Mouse (Mus musculus): ENCODE measurements around the gene Parp1.

GRCm38 (mm10) chr1:180626141-180626540 is 57.4 kb downstream of the Parp1 start:
- no peak for TF ChIP-seq CTCF (IDR thresholded peaks at IDR 0.05; ENCODE audit: low read depth, low read length)
- TF ChIP-seq GATA1 (IDR thresholded peaks at IDR 0.05; ENCODE audit: borderline replicate concordance, low read length) = no peak
- no peak for TF ChIP-seq TAL1 (conservative IDR thresholded peaks at IDR 0.05; ENCODE audit: low read depth, low read length)
- TF ChIP-seq POLR2AphosphoS5 (IDR thresholded peaks at IDR 0.05; ENCODE audit: insufficient replicate concordance, low read depth, low read length) = no peak
